11 mouse cellular contexts compared by ENCODE assay signal in genomic region chr4:116377973-116378667, GRCm38 (mm10).
DNase-seq lines count a peak whose midpoint lies in the region; ATAC-seq and TF ChIP-seq lines count a peak whose summit lies in the region.
"Had no signal": no experiment of that assay in that cellular context is flagged by ENCODE, and none has a peak within 500 bp of the region (broad histone marks: within the 10 kb centered on the region; RNA-seq: fewer than 3 reads in every experiment).

No protein-coding gene starts in this region.

- no peak overlapping the region for H3K9ac ChIP-seq in lung, postnatal 0 days (replicated peaks; ENCODE audit: low read depth)
- no peak overlapping the region for H3K9ac ChIP-seq in heart, embryonic 13.5 days
- no peak overlapping the region for H3K9ac ChIP-seq in forebrain, embryonic 12.5 days
- H3K9ac ChIP-seq: limb, embryonic 12.5 days had no signal

- no peaks in the 10 kb centered on the region for H3K9me3 ChIP-seq in lung, postnatal 0 days (ENCODE audit: low read length)
- H3K9me3 ChIP-seq in heart, embryonic 13.5 days: no peaks in the 10 kb centered on the region
- H3K9me3 ChIP-seq in forebrain, embryonic 12.5 days: no peaks in the 10 kb centered on the region
- H3K9me3 ChIP-seq: limb, embryonic 12.5 days had no signal

- H3K27me3 ChIP-seq in lung, postnatal 0 days (replicated peaks; ENCODE audit: insufficient read depth, low read length): no peaks in the 10 kb centered on the region
- H3K27me3 ChIP-seq in heart, embryonic 13.5 days (replicated peaks): no peaks in the 10 kb centered on the region
- no peaks in the 10 kb centered on the region for H3K27me3 ChIP-seq in forebrain, embryonic 12.5 days
- H3K27me3 ChIP-seq: limb, embryonic 12.5 days had no signal

- H3K4me2 ChIP-seq in lung, postnatal 0 days (replicated peaks; ENCODE audit: low read depth, low read length): no peak overlapping the region
- peak overlapping the region; percentile 33 for H3K4me2 ChIP-seq in heart, embryonic 13.5 days
- no peak overlapping the region for H3K4me2 ChIP-seq in forebrain, embryonic 12.5 days
- H3K4me2 ChIP-seq: limb, embryonic 12.5 days had no signal

- TF ChIP-seq CTCF in lung, postnatal 0 days (IDR thresholded peaks at IDR 0.05): no peak
- TF ChIP-seq CTCF in lung, adult 2 months (IDR thresholded peaks at IDR 0.05; ENCODE audit: insufficient read depth, low read length): no peak

- no peaks in the 10 kb centered on the region for H3K36me3 ChIP-seq in lung, postnatal 0 days (ENCODE audit: insufficient read depth, low read length)
- no peaks in the 10 kb centered on the region for H3K36me3 ChIP-seq in heart, embryonic 13.5 days
- no peaks in the 10 kb centered on the region for H3K36me3 ChIP-seq in forebrain, embryonic 12.5 days (replicated peaks)
- H3K36me3 ChIP-seq: limb, embryonic 12.5 days had no signal

- no peak overlapping the region for H3K27ac ChIP-seq in lung, postnatal 0 days (ENCODE audit: low read length)
- H3K27ac ChIP-seq in heart, embryonic 13.5 days (replicated peaks): peak overlapping the region; percentile 94
- H3K27ac ChIP-seq in forebrain, embryonic 12.5 days: no peak overlapping the region
- H3K27ac ChIP-seq: limb, embryonic 12.5 days had no signal

- DNase-seq in adrenal gland, adult 8-10 months: peak; percentile 10
- no peak for DNase-seq in adrenal gland, postnatal 4 days (ENCODE audit: low spot score in 2 of 2)
- DNase-seq in lung, postnatal 0 days (ENCODE audit: low spot score): peak; percentile 58
- no peak for DNase-seq in lung, adult 2 months
- DNase-seq in cerebellum, adult 9-11 months: no peak
- DNase-seq: thymus, adult 2 months had no signal

- no peaks in the 10 kb centered on the region for H3K4me1 ChIP-seq in lung, postnatal 0 days (ENCODE audit: insufficient read depth, low read depth, low read length)
- H3K4me1 ChIP-seq in lung, adult 2 months (ENCODE audit: control insufficient read depth, insufficient read depth, low read length): no peaks in the 10 kb centered on the region; the same call in 1 of the 2 replicates
- H3K4me1 ChIP-seq in heart, embryonic 13.5 days: peaks cover 27% of the 10 kb centered on the region
- no peaks in the 10 kb centered on the region for H3K4me1 ChIP-seq in forebrain, embryonic 12.5 days
- H3K4me1 ChIP-seq: limb, embryonic 12.5 days had no signal

- TF ChIP-seq POLR2A in lung, adult 2 months (IDR thresholded peaks at IDR 0.05; ENCODE audit: borderline replicate concordance, extremely low read depth, low read depth, low read length): no peak

- H3K4me3 ChIP-seq in lung, postnatal 0 days (ENCODE audit: low read depth, low read length): no peak overlapping the region
- H3K4me3 ChIP-seq in lung, adult 2 months (replicated peaks; ENCODE audit: extremely low read depth, low read depth, low read length): no peak overlapping the region
- no peak overlapping the region for H3K4me3 ChIP-seq in heart, embryonic 13.5 days
- H3K4me3 ChIP-seq in forebrain, embryonic 12.5 days (replicated peaks): no peak overlapping the region
- H3K4me3 ChIP-seq: erythroblast, embryonic 14.5 days; limb, embryonic 12.5 days had no signal

- TF ChIP-seq EP300 in lung, postnatal 0 days (IDR thresholded peaks at IDR 0.05): no peak

- ATAC-seq in lung, postnatal 0 days: no peak
- ATAC-seq in heart, embryonic 13.5 days (ENCODE audit: extremely low read depth, insufficient number of reproducible peaks, low FRiP score, low TSS enrichment): no peak; the same call in 1 of the 2 replicates
- ATAC-seq in forebrain, embryonic 12.5 days (ENCODE audit: low FRiP score): no peak
- no peak for ATAC-seq in megakaryocyte-erythroid progenitor cell, adult 5-6 weeks (replicated peaks; ENCODE audit: low FRiP score, low TSS enrichment, poor library complexity, severe bottlenecking)

- WGBS in lung, postnatal 0 days: 25% methylated on average over 2 of the region's 2 CpGs
- 13% methylated on average over 2 of the region's 2 CpGs for WGBS in lung, adult 2 months
- WGBS in heart, embryonic 13.5 days: 15% methylated on average over 2 of the region's 2 CpGs
- 84% methylated on average over 2 of the region's 2 CpGs for WGBS in forebrain, embryonic 12.5 days

Comparison
In these comparisons a context has a peak if more than half of its experiments do, and no peak if none do; other contexts are left out.
1. DNase-seq: peak in adrenal gland, adult 8-10 months (single experiment) and lung, postnatal 0 days (single experiment); none in adrenal gland, postnatal 4 days (0 of 2), lung, adult 2 months (single experiment) and cerebellum, adult 9-11 months (single experiment).